Mouse (Mus musculus) liver, adult 2 months (tissue): ENCODE results near the gene Ebi3. TPM values are rescaled to one million over a fixed set of nuclear protein-coding genes. Genes with fewer than 3 reads are reported as not detected.

ENCODE experiments used
- DNase-seq: peaks from one replicate; pipeline ENCODE4 v3.0.0-alpha.2; 2011; ENCODE audit warnings: low read depth, low spot score; ENCODE audit errors: extremely low read depth
- H3K27ac ChIP-seq: fragments of 200-500 bp; replicated peaks from 2 replicates; pipeline ENCODE4 v1.5.1; 2012; ENCODE audit warnings: low read depth, mild to moderate bottlenecking, control low read depth, inconsistent platforms, low read length; ENCODE audit not compliant: insufficient read depth
- H3K27me3 ChIP-seq: fragments of 200-500 bp; 2 replicates; pipeline ENCODE4 v1.6.1; 2012; ENCODE audit warnings: mild to moderate bottlenecking, moderate library complexity, low read length, inconsistent platforms; ENCODE audit not compliant: control insufficient read depth, insufficient read depth
- H3K36me3 ChIP-seq: fragments of 200-500 bp; 2 replicates; pipeline ENCODE4 v1.6.1; 2012; ENCODE audit warnings: low read length, inconsistent platforms; ENCODE audit not compliant: control insufficient read depth, insufficient read depth
- H3K4me1 ChIP-seq: fragments of 200-500 bp; 2 replicates; pipeline ENCODE4 v1.6.1; 2011; ENCODE audit warnings: low read length; ENCODE audit not compliant: control insufficient read depth, insufficient read depth
- H3K4me3 ChIP-seq: fragments of 200-500 bp; 2 replicates; pipeline ENCODE4 v1.5.1; 2011; ENCODE audit warnings: low read depth, mild to moderate bottlenecking, control low read depth, low read length, moderate library complexity; ENCODE audit not compliant: insufficient read depth
- H3K79me2 ChIP-seq: fragments of 200-500 bp; 2 replicates; pipeline ENCODE4 v1.6.1; 2012; ENCODE audit warnings: inconsistent platforms, mild to moderate bottlenecking, low read length, moderate library complexity; ENCODE audit not compliant: control insufficient read depth, insufficient read depth
- H3K9ac ChIP-seq: fragments of 200-500 bp; 2 replicates; pipeline ENCODE4 v1.6.1; 2012; ENCODE audit warnings: low read depth, mild to moderate bottlenecking, control low read depth, inconsistent platforms, low read length
- CTCF ChIP-seq: fragments of 200-500 bp; IDR thresholded peaks from 2 replicates; pipeline ENCODE4 v1.5.1; 2011; ENCODE audit warnings: low read depth, low read length, control low read depth
- POLR2A ChIP-seq: fragments of 200-500 bp; IDR thresholded peaks from 2 replicates; pipeline ENCODE4 v1.6.1; 2011; ENCODE audit warnings: low read length, control low read depth; ENCODE audit not compliant: insufficient read depth; ENCODE audit errors: extremely low read depth
- WGBS: fragments of 180-500 bp; shearing (Covaris S2); methylation state at CpG from one replicate; pipeline ENCODE4 v1.1.7; 2018; 5-methylcytosine and 5-hydroxymethylcytosine counted together
- polyA plus RNA-seq: library from polyadenylated mRNA; depleted of rRNA; stranded (reverse); fragments of >200 nt; gene quantifications from 2 replicates; pipeline ENCODE4 v1.2.3, GENCODE M21; 2012
- total RNA-seq: library from RNA; depleted of rRNA; stranded (reverse); fragments of >200 nt; gene quantifications from 2 replicates; pipeline ENCODE4 v1.2.3, GENCODE M21; 2014

The Ebi3 gene
- total and polyA plus RNA-seq, 2 experiments, result 0.18 to 2.3 TPM

DNA sequence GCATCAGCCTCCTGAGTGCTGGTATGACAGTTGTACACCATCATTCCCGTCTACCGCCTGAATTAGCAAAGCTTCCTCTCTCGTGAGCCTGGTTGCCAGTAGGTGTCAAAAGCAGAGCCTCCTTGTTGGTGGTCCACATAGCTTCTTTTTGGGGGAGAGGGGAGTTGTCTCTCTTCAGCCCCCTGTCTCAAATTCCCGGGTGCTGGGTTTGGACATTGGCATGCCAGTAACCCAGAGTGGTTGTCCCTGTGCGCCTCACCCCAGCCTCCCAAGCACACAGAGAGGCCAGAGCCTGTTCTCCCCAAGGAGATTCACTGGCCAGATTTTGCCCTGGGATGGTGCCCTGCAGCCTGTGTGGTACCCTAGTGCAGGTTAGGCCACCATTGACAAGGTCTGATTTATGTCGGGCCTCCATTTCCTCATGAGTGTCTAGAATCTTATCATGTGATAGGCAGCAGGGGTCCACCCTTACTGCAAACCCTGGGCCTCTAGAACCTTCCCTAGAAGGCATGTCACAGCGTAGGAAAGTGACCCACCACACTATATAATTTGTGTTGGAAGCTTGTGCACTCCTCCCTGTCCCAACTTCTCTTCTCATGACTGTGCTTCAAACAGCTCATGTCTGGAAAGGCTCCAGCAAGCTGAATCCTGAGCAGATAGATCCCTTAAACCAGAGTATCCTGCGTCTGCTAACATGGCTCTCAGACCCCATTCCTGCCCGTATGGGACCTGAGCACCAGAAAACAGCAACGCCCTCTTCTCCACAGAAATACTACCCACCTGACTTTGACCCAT is 7.7 kb downstream of the Ebi3 start:
- DNase-seq, result no peak
- H3K79me2 ChIP-seq, result no peaks in the 10 kb centered on the region
- no peaks in the 10 kb centered on the region for H3K27me3 ChIP-seq
- peaks cover 10% of the 10 kb centered on the region for H3K4me1 ChIP-seq
- no peaks in the 10 kb centered on the region for H3K36me3 ChIP-seq
- WGBS, result 79% methylated on average over 10 of the region's 10 CpGs
- TF ChIP-seq CTCF (no peak), POLR2A (no peak)
- H3K4me3 ChIP-seq, result no peak overlapping the region
- H3K9ac ChIP-seq, result no peak overlapping the region
- no peak overlapping the region for H3K27ac ChIP-seq

DNA sequence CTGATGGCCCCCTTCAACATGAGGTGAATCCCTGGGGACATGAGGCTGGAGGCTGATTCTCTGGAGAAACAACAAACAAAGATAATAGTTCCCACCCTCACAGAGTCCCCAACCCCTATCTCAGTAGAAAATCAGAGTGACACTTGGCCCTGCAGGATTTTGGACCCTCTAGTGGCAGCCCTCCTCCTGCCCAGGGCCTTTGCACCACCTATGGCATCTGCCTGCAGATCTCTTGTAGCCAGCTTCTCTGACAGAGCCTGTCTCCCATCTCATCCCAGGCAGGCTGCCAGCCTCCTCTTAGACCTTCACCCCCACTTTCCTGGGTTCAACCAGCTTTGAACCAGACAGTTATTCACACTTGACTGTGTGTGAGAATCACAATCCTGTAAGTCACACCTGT is 8.4 kb downstream of the Ebi3 start:
- DNase-seq, result no peak
- Histone ChIP-seq H3K79me2 (no peaks in the 10 kb centered on the region), H3K27ac (no peak overlapping the region), H3K4me3 (no peak overlapping the region), H3K27me3 (no peaks in the 10 kb centered on the region), H3K9ac (no peak overlapping the region), H3K4me1 (peaks cover 10% of the 10 kb centered on the region), H3K36me3 (no peaks in the 10 kb centered on the region)
- no peak for TF ChIP-seq POLR2A
- no peak for TF ChIP-seq CTCF

GRCm38 (mm10) chr17:55961631-55962030 is 9.2 kb downstream of the Ebi3 start:
- Histone ChIP-seq H3K27ac (no peak overlapping the region), H3K27me3 (no peaks in the 10 kb centered on the region), H3K4me1 (peaks cover 9% of the 10 kb centered on the region), H3K4me3 (no peak overlapping the region), H3K79me2 (no peaks in the 10 kb centered on the region), H3K9ac (no peak overlapping the region), H3K36me3 (no peaks in the 10 kb centered on the region)
- no peak for TF ChIP-seq CTCF
- no peak for TF ChIP-seq POLR2A
- 97% methylated on average over 7 of the region's 7 CpGs for WGBS
- DNase-seq, result no peak

- Histone ChIP-seq H3K36me3 (no peaks in the 10 kb centered on the region), H3K27me3 (no peaks in the 10 kb centered on the region), H3K4me3 (no peak overlapping the region), H3K27ac (peak overlapping the region; percentile 12), H3K9ac (no peak overlapping the region), H3K79me2 (no peaks in the 10 kb centered on the region), H3K4me1 (peaks cover 9% of the 10 kb centered on the region)
- TF ChIP-seq CTCF (no peak), POLR2A (no peak)
- DNase-seq, result peak; percentile 79
- 26% methylated on average over 14 of the region's 14 CpGs for WGBS
Observed at GRCm38 (mm10) chr17:55963171-55963570, 10.7 kb downstream of the Ebi3 start.

DNA sequence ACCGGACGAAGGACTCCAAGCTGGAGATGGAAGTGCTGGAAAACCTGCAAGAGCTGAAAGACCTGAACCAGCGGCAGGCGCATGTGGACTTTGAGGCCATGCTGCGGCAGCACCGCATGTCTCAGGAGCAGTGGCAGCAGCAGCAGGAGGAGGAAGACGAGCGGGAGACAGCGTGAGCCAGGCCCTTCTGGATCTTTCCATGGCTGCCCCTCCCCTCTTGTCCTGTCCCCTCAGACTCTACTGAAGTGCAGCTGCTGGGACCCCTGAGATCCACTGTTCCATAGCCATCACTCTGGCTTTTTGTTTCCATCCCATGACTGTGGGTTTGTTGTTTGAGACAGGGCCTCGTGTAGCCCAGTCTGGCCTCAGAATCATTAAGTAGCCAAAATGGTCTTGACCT is 12.1 kb downstream of the Ebi3 start:
- Histone ChIP-seq H3K79me2 (no peaks in the 10 kb centered on the region), H3K27ac (no peak overlapping the region), H3K36me3 (no peaks in the 10 kb centered on the region), H3K4me3 (no peak overlapping the region), H3K27me3 (no peaks in the 10 kb centered on the region), H3K4me1 (peaks cover 6% of the 10 kb centered on the region; the same call in 1 of the 2 replicates), H3K9ac (no peak overlapping the region)
- no peak for DNase-seq
- TF ChIP-seq POLR2A (no peak), CTCF (no peak)
- WGBS, result 95% methylated on average over 10 of the region's 10 CpGs

- TF ChIP-seq CTCF (no peak), POLR2A (no peak)
- Histone ChIP-seq H3K4me3 (no peak overlapping the region), H3K27ac (no peak overlapping the region), H3K4me1 (peaks cover 3% of the 10 kb centered on the region; the same call in 1 of the 2 replicates), H3K36me3 (no peaks in the 10 kb centered on the region), H3K9ac (no peak overlapping the region), H3K79me2 (no peaks in the 10 kb centered on the region), H3K27me3 (no peaks in the 10 kb centered on the region)
- DNase-seq, result no peak
- 84% methylated on average over 9 of the region's 9 CpGs for WGBS
Observed at GRCm38 (mm10) chr17:55964996-55965395, 12.6 kb downstream of the Ebi3 start.
